Mouse (Mus musculus) limb, embryonic 15.5 days (tissue): Measurements from ENCODE around the gene Hmg20b. TPM values are rescaled to one million over a fixed set of nuclear protein-coding genes. Genes with fewer than 3 reads are reported as not detected.

Experiments used
- ATAC-seq: fragments of 200-750 bp; cut with Nextera tagmentation; 2 replicates; pipeline ENCODE4 v1.8.0; 2017; ENCODE audit warnings: low read depth, moderate TSS enrichment; ENCODE audit not compliant: insufficient number of reproducible peaks, low FRiP score, low TSS enrichment
- H3K27ac ChIP-seq: fragments of 300-500 bp; sonication (generic); 2 replicates; pipeline ENCODE4 v1.5.1; 2015; ENCODE audit warnings: moderate library complexity, mild to moderate bottlenecking, inconsistent platforms
- H3K27me3 ChIP-seq: fragments of 300-500 bp; sonication (generic); 2 replicates; pipeline ENCODE4 v1.6.1; 2015; ENCODE audit warnings: inconsistent platforms
- H3K36me3 ChIP-seq: fragments of 300-500 bp; sonication (generic); 2 replicates; pipeline ENCODE4 v1.6.1; 2015; ENCODE audit warnings: inconsistent platforms
- H3K4me1 ChIP-seq: fragments of 300-500 bp; sonication (generic); 2 replicates; pipeline ENCODE4 v1.6.1; 2015; ENCODE audit warnings: inconsistent platforms
- H3K4me2 ChIP-seq: fragments of 300-500 bp; sonication (generic); 2 replicates; pipeline ENCODE4 v1.6.1; 2015; ENCODE audit warnings: mild to moderate bottlenecking, inconsistent platforms
- H3K4me3 ChIP-seq: fragments of 300-500 bp; sonication (generic); 2 replicates; pipeline ENCODE4 v1.5.1; 2015; ENCODE audit warnings: mild to moderate bottlenecking, inconsistent platforms
- H3K9ac ChIP-seq: fragments of 300-500 bp; sonication (generic); 2 replicates; pipeline ENCODE4 v1.6.1; 2015; ENCODE audit warnings: inconsistent platforms
- H3K9me3 ChIP-seq: fragments of 300-500 bp; sonication (generic); 2 replicates; pipeline ENCODE4 v1.6.1; 2016; ENCODE audit warnings: inconsistent platforms
- WGBS: fragments of 180-500 bp; shearing (Covaris S2); methylation state at CpG from one replicate; pipeline ENCODE4 v1.1.7; 2015; 5-methylcytosine and 5-hydroxymethylcytosine counted together
- polyA plus RNA-seq: library from polyadenylated mRNA; unstranded; fragments of >200 nt; fragmentation: Nextera tagmentation; extraction: Ambion mirVana; gene quantifications from 2 replicates; pipeline ENCODE4 v1.2.1, GENCODE M21; 2015

Gene Hmg20b
- polyA plus RNA-seq, 1 experiment from 2014 or later, result 89.9 TPM

DNA sequence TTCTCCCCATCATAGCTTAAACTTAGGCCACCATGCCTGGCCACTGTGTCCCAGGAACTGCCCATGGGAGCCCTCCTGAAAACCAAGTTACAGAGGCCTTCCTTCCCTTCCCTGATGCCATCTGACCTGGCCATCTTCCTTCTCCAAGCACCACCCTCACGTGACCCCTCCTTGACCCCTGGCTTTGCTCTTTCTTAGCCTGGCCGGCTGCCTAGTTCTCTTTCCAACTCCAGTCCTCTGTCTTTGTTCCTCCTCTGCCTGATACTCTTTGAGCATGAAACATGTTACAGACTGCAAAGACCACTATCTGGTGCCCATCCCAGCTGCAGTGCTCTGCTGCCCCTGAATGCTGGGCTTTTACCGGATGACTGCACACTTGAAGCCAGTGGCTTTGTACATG lies 39.1 kb upstream of the Hmg20b start:
- Histone ChIP-seq H3K9ac (no peak overlapping the region), H3K4me1 (peaks cover 42% of the 10 kb centered on the region), H3K27ac (no peak overlapping the region), H3K36me3 (peaks cover 44% of the 10 kb centered on the region), H3K27me3 (no peaks in the 10 kb centered on the region), H3K9me3 (no peaks in the 10 kb centered on the region), H3K4me3 (no peak overlapping the region), H3K4me2 (no peak overlapping the region)
- WGBS, result 59% methylated on average over 3 of the region's 3 CpGs
- no peak for ATAC-seq

- H3K4me1 ChIP-seq, result peaks cover 36% of the 10 kb centered on the region
- no peak within 1 kb of the TSS for H3K4me3 ChIP-seq
- H3K27ac ChIP-seq, result no peak within 1 kb of the TSS
- no peaks in the 10 kb centered on the region for H3K27me3 ChIP-seq
- no peak within 1 kb of the TSS for H3K9ac ChIP-seq
- no peak for ATAC-seq
- no peaks in the 10 kb centered on the region for H3K9me3 ChIP-seq
- 87% methylated on average over 5 of the region's 5 CpGs for WGBS
- H3K4me2 ChIP-seq, result no peak within 1 kb of the TSS
- H3K36me3 ChIP-seq, result peaks cover 44% of the 10 kb centered on the region
Measured at GRCm38 (mm10) chr10:81388505-81389055, 38.3 kb upstream of the Hmg20b start, which contains the start of gene Gm48552. TSS of gene Gm48552 (plus strand) at chr10:81389005.

DNA sequence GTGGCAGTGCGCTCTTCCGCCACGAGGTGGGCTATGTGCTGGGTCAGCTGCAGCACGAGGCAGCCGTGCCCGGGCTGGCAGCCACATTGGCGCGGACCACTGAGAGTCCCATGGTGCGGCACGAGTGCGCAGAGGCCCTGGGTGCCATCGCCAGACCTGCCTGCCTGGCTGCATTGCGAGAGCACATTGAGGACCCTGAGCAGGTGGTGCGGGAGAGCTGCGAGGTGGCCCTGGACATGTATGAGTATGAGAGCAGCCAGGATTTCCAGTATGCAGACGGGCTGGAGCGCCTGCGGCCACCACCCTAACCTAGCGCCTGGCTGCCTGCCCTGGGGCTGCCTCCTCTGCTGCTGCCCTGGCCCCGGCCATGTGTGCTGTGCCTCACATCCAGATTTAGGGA lies 37.4 kb upstream of the Hmg20b start:
- H3K27ac ChIP-seq, result no peak overlapping the region
- no peaks in the 10 kb centered on the region for H3K9me3 ChIP-seq
- H3K4me1 ChIP-seq, result peaks cover 27% of the 10 kb centered on the region
- no peak overlapping the region for H3K9ac ChIP-seq
- H3K36me3 ChIP-seq, result peaks cover 44% of the 10 kb centered on the region
- WGBS, result 92% methylated on average over 20 of the region's 20 CpGs
- no peak overlapping the region for H3K4me3 ChIP-seq
- H3K27me3 ChIP-seq, result no peaks in the 10 kb centered on the region
- ATAC-seq, result no peak
- no peak overlapping the region for H3K4me2 ChIP-seq

DNA sequence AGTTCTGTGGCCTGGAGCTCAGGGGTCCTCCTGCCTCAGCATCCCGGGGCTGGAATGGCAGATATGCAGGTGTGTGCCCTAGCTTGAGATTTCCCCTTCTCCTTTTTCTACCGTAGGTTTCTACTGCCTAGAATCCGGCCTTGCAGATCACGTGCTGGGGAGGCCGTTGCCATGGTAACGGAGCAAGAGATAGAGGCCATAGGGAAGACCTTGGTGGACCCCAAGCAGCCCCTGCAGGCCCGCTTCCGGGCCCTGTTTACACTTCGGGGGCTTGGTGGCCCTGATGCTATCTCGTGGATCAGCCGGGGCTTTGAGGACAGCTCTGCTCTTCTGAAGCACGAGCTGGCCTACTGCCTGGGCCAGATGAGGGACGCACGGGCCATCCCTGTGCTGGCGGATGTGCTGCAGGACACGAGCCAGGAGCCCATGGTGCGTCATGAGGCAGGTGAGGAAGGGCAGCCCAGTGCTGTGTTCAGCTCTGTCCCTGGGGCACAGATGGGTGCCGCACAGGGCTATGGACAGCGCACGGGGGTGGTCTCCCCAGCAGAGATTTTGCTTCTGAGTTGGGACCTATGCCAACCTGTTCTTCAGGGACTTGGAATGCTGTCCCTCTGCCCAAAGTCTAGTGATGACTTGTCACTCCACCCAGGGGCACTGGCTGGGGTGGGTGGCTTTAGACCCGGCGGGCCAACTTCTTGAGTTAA lies 35.5 kb upstream of the Hmg20b start:
- peaks cover 25% of the 10 kb centered on the region for H3K4me1 ChIP-seq
- H3K27ac ChIP-seq, result no peak overlapping the region
- H3K4me2 ChIP-seq, result peak overlapping the region; percentile 63
- H3K36me3 ChIP-seq, result peaks cover 37% of the 10 kb centered on the region
- H3K27me3 ChIP-seq, result no peaks in the 10 kb centered on the region
- 86% methylated on average over 22 of the region's 22 CpGs for WGBS
- ATAC-seq, result no peak
- H3K4me3 ChIP-seq, result peak overlapping the region; percentile 76
- H3K9ac ChIP-seq, result no peak overlapping the region
- no peaks in the 10 kb centered on the region for H3K9me3 ChIP-seq

- H3K27me3 ChIP-seq, result no peaks in the 10 kb centered on the region
- H3K4me3 ChIP-seq, result peak overlapping the region; percentile 76
- H3K4me1 ChIP-seq, result peaks cover 21% of the 10 kb centered on the region
- H3K9me3 ChIP-seq, result no peaks in the 10 kb centered on the region
- no peak for ATAC-seq
- peaks cover 37% of the 10 kb centered on the region for H3K36me3 ChIP-seq
- WGBS, result under 1% methylated on average over 19 of the region's 19 CpGs
- H3K4me2 ChIP-seq, result peak overlapping the region; percentile 63
- H3K9ac ChIP-seq, result peak overlapping the region; percentile 77
- H3K27ac ChIP-seq, result peak overlapping the region; percentile 87
Measured at GRCm38 (mm10) chr10:81384605-81384982, 34.3 kb upstream of the Hmg20b start.

DNA sequence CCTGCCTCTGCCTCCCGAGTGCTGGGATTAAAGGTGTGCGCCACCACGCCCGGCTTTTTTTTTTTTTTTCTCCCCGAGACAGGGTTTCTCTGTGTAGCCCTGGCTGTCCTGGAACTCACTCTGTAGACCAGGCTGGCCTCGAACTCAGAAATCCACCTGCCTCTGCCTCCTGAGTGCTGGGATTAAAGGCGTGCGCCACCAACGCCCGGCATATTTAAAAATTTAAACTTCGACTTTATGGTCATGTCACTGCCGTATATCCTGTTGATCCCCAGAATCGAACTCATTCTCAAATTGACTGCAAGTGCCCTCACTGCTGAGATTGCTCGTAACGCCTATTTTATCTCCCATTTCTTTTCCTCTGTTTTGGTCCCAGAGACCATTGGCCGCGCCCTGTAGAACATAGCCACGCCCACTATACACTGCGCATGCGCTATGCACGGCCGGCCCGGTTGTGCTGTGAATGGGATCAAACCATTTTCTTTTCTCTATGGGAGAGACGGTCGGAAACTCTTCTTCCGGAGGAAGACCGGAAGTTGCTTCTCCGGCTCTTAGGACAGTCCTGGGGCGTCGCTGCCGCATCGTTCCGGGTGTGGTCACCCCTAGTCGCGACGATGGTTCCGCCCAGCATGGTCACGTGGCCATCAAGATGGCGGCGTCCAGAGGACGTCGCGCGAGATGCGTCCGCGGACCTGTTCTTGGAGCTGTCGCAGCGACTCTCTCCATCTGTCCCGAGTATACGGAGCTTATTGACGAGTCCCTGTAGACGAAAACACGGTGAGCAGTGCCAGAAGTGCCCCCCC lies 33.7 kb upstream of the Hmg20b start, which contains the start of the genes Dohh and Gm48551:
TSS of gene Dohh (plus strand) at position 627 of the 803 bp plus-strand sequence.
TSS of gene Gm48551 (plus strand) at position 665 of the 803 bp plus-strand sequence.
- Histone ChIP-seq H3K9ac (peak within 1 kb of the TSS; percentile 77), H3K4me2 (peak within 1 kb of the TSS; percentile 63), H3K27ac (peak within 1 kb of the TSS; percentile 87), H3K36me3 (peaks cover 33% of the 10 kb centered on the region), H3K9me3 (no peaks in the 10 kb centered on the region), H3K4me1 (peaks cover 20% of the 10 kb centered on the region), H3K4me3 (peak within 1 kb of the TSS; percentile 76), H3K27me3 (no peaks in the 10 kb centered on the region)
- 8% methylated on average over 54 of the region's 54 CpGs for WGBS
- ATAC-seq, result peak; percentile 93

DNA sequence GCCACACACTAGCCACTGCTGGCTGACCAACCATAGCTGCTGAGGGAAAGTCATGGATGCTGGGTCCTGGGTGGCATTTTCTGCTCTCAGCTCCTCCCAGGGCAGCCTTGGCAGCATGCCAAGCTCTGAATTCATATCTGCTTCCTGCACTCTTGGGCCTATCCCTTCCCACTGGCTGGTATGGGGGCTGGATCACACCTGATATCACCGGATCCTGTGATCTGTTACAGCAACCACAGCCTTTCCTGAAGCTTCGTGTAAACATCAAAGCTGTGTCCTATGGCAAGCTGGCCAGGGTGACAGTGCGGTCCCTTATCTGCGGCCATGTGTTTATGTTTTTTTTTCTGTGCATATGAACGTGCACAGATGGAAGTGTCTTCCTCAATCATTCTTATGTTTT lies 31.8 kb upstream of the Hmg20b start:
- H3K27me3 ChIP-seq, result no peaks in the 10 kb centered on the region
- H3K27ac ChIP-seq, result no peak overlapping the region
- no peak for ATAC-seq
- H3K9me3 ChIP-seq, result no peaks in the 10 kb centered on the region
- no peak overlapping the region for H3K4me2 ChIP-seq
- peaks cover 14% of the 10 kb centered on the region for H3K36me3 ChIP-seq
- peaks cover 28% of the 10 kb centered on the region for H3K4me1 ChIP-seq
- no peak overlapping the region for H3K4me3 ChIP-seq
- no peak overlapping the region for H3K9ac ChIP-seq
- WGBS, result 78% methylated on average over 5 of the region's 5 CpGs

DNA sequence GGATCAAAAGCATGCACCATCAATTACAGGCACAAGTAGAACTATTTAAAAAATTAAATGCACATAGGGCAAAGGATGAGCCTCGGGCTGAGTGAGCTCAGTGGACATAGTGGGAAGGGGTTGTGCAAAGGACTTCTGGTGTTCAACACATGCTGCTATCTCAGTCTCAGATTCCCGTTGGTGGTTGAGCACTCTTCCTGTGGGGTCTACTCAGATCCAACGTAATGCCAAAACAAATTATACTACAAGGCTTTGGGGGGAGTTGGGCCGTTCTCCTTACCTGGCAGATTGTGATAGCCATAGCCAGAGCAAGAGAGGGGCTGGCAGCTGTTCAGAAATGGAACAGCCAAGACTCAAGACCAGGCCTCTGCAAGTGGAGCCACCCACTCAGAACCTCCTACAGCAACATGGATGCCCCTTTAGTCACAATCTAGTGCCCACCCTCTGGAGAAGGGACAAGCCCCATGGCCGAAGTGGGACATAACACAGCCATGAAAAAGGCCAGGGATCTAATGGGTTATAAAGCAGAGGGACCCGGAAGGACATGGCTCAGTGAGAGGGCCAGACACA lies 29.6 kb upstream of the Hmg20b start:
- H3K27ac ChIP-seq, result no peak overlapping the region
- H3K36me3 ChIP-seq, result peaks cover 10% of the 10 kb centered on the region; the same call in 1 of the 2 replicates
- no peaks in the 10 kb centered on the region for H3K27me3 ChIP-seq
- no peak overlapping the region for H3K4me2 ChIP-seq
- H3K9me3 ChIP-seq, result no peaks in the 10 kb centered on the region
- H3K4me3 ChIP-seq, result no peak overlapping the region
- ATAC-seq, result no peak
- peaks cover 21% of the 10 kb centered on the region for H3K4me1 ChIP-seq
- no peak overlapping the region for H3K9ac ChIP-seq
- WGBS, result 84% methylated on average over 6 of the region's 6 CpGs

DNA sequence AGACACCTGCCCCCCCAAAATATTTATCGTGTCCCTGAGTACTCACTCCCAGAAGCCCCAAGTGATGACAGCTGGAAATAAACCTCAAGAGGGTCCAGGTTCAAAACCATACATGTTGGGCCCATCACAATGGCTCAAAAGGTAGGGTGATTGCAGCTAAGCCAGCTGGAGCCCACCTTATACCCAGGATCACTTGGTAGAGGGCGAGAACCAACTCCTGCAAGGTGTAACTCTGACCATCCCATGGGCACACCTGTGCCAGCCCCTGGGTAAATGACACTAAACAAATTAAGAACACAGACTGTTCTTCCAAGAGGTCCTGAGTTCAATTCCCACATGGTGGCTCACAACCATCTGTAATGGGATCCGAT lies 28.9 kb upstream of the Hmg20b start:
- WGBS, result 54% methylated on average over 3 of the region's 3 CpGs
- H3K27ac ChIP-seq, result peak overlapping the region; percentile 83
- H3K4me2 ChIP-seq, result peak overlapping the region; percentile 60
- peaks cover 19% of the 10 kb centered on the region for H3K4me1 ChIP-seq
- no peak for ATAC-seq
- no peaks in the 10 kb centered on the region for H3K27me3 ChIP-seq
- H3K36me3 ChIP-seq, result peaks cover 13% of the 10 kb centered on the region
- peak overlapping the region; percentile 82 for H3K4me3 ChIP-seq
- peak overlapping the region; percentile 26; the same call in 1 of the 2 replicates for H3K9ac ChIP-seq
- no peaks in the 10 kb centered on the region for H3K9me3 ChIP-seq

GRCm38 (mm10) chr10:81378553-81379182 lies 28.4 kb upstream of the Hmg20b start:
- H3K9me3 ChIP-seq, result no peaks in the 10 kb centered on the region
- H3K4me3 ChIP-seq, result peak overlapping the region; percentile 82
- no peaks in the 10 kb centered on the region for H3K27me3 ChIP-seq
- H3K27ac ChIP-seq, result peak overlapping the region; percentile 83
- H3K4me2 ChIP-seq, result peak overlapping the region; percentile 60
- H3K4me1 ChIP-seq, result peaks cover 19% of the 10 kb centered on the region
- peak overlapping the region; percentile 83 for H3K9ac ChIP-seq
- ATAC-seq, result peak; percentile 98
- H3K36me3 ChIP-seq, result peaks cover 18% of the 10 kb centered on the region
- WGBS, result under 1% methylated on average over 46 of the region's 46 CpGs

- no peaks in the 10 kb centered on the region for H3K27me3 ChIP-seq
- H3K4me1 ChIP-seq, result peaks cover 24% of the 10 kb centered on the region
- peak within 1 kb of the TSS; percentile 83 for H3K9ac ChIP-seq
- H3K9me3 ChIP-seq, result no peaks in the 10 kb centered on the region
- H3K4me3 ChIP-seq, result peak within 1 kb of the TSS; percentile 82
- ATAC-seq, result peak; percentile 16
- peak within 1 kb of the TSS; percentile 60 for H3K4me2 ChIP-seq
- peak within 1 kb of the TSS; percentile 83 for H3K27ac ChIP-seq
- H3K36me3 ChIP-seq, result peaks cover 25% of the 10 kb centered on the region
- under 1% methylated on average over 50 of the region's 59 CpGs for WGBS
Measured at GRCm38 (mm10) chr10:81377793-81378552, 27.7 kb upstream of the Hmg20b start, which contains the start of gene Fzr1. TSS of gene Fzr1 (minus strand) at chr10:81378516.
